Mouse (Mus musculus): ENCODE data around the gene Klc4. TPM values are rescaled to one million over a fixed set of nuclear protein-coding genes. Genes with fewer than 3 reads are reported as not detected.

Klc4 gene
- polyA plus RNA-seq, 1 experiment from 2014 or later = 20.5 TPM

DNA sequence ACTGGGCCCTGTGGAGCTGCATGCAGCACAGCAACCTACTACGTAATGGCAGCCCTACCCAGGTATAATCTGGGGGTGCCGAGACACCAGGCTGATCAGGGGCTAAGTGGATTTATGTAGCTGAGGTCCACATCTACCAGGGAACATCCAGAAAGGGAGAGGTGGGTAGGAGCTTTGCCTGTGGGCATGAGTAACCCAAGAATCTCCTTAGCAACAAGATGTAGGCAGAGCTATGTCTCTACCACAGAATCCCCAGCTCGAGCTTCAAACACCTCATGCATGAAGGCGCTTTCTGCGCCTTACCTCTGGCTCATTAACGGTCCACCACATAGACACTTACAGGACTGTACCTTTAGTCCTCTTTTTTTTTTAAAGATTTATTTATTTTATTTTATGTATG lies 50.5 kb downstream of the Klc4 start:
- H3K36me3 ChIP-seq = peaks cover 29% of the 10 kb centered on the region; the same call in 1 of the 2 replicates
- no peaks in the 10 kb centered on the region for H3K27me3 ChIP-seq
- H3K27ac ChIP-seq = peak overlapping the region; percentile 54
- no peak overlapping the region for H3K9ac ChIP-seq
- ATAC-seq (ENCODE audit: insufficient number of reproducible peaks, low FRiP score, low TSS enrichment, low read depth) = no peak
- H3K4me3 ChIP-seq = no peak overlapping the region
- H3K4me1 ChIP-seq = peaks cover 29% of the 10 kb centered on the region
- H3K4me2 ChIP-seq = no peak overlapping the region
- 64% methylated on average over 6 of the region's 6 CpGs for WGBS
- H3K9me3 ChIP-seq = no peaks in the 10 kb centered on the region

DNA sequence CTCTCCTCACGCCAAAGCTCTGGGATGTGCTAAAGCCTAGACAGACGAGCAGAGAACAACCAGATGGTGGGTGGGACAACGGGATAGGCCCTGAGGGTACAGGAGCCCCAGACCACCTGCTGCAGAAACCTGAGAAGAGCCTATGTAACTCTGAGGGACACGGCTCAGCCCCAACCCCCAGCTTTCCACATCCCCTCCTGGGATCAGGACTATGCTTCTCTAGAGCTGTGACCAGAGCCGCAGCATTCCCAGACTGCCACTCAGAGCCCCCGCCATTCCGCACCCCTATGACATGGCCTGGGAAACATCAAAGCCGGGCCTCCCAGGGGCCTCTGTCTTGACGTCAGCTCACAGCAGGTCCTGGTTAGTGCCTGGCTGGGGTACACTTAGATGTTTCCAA lies 51.2 kb downstream of the Klc4 start:
- WGBS = 13% methylated on average over 9 of the region's 9 CpGs
- H3K27me3 ChIP-seq = no peaks in the 10 kb centered on the region
- H3K36me3 ChIP-seq = peaks cover 36% of the 10 kb centered on the region
- ATAC-seq (ENCODE audit: insufficient number of reproducible peaks, low FRiP score, low TSS enrichment, low read depth) = peak; percentile 40; the same call in 1 of the 2 replicates
- H3K9me3 ChIP-seq = no peaks in the 10 kb centered on the region
- no peak overlapping the region for H3K9ac ChIP-seq
- no peak overlapping the region for H3K4me3 ChIP-seq
- peak overlapping the region; percentile 54 for H3K27ac ChIP-seq
- peak overlapping the region; percentile 10; the same call in 1 of the 2 replicates for H3K4me2 ChIP-seq
- peaks cover 29% of the 10 kb centered on the region for H3K4me1 ChIP-seq

DNA sequence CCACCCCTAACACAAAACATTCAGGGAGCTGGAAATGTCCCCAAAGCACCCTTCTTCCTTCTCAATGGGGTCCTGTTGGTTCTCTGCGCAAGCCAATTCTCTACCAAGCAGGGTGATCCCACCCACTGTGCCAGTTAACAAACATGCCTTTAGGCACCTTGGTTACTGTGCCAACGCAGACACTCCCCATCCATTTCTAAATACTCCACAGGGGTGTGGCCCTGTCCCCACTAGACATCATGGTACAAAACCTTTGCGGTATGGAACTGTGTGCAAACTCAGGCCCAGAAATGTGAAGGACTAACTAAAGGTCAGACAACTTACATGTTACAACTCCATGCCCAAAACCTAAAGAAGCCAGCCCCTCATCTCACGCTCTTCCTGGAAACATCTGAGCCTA lies 52.7 kb downstream of the Klc4 start:
- no peaks in the 10 kb centered on the region for H3K9me3 ChIP-seq
- no peak overlapping the region for H3K9ac ChIP-seq
- ATAC-seq (ENCODE audit: insufficient number of reproducible peaks, low FRiP score, low TSS enrichment, low read depth) = no peak
- no peak overlapping the region for H3K4me3 ChIP-seq
- no peak overlapping the region for H3K27ac ChIP-seq
- H3K4me2 ChIP-seq = no peak overlapping the region
- peaks cover 47% of the 10 kb centered on the region for H3K36me3 ChIP-seq
- 77% methylated on average over 4 of the region's 4 CpGs for WGBS
- H3K27me3 ChIP-seq = no peaks in the 10 kb centered on the region
- peaks cover 29% of the 10 kb centered on the region for H3K4me1 ChIP-seq

DNA sequence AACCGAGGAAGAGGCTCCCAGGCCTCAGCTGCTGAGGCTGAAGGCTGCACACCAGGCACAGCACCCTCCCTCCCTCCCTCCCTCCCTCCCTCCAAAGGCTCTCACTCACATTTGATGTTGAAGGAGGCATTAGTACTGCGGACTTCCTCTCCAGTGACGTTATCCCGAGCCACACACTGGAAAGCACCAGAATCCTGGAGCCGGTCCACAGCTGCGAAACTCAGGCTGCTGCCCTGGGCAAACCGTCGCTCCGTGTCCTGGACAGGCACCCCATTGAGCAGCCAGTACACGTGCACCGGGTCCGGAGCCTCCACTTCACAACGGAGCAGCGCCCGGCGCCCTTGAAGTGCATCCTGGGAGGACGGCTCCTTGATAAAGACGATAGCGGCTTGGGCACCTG lies 54.4 kb downstream of the Klc4 start:
- Histone ChIP-seq H3K36me3 (peaks cover 52% of the 10 kb centered on the region), H3K9me3 (no peaks in the 10 kb centered on the region), H3K9ac (no peak overlapping the region), H3K4me1 (peaks cover 29% of the 10 kb centered on the region), H3K4me3 (no peak overlapping the region), H3K27me3 (no peaks in the 10 kb centered on the region), H3K4me2 (no peak overlapping the region), H3K27ac (no peak overlapping the region)
- ATAC-seq (ENCODE audit: insufficient number of reproducible peaks, low FRiP score, low TSS enrichment, low read depth) = no peak
- 83% methylated on average over 19 of the region's 19 CpGs for WGBS

DNA sequence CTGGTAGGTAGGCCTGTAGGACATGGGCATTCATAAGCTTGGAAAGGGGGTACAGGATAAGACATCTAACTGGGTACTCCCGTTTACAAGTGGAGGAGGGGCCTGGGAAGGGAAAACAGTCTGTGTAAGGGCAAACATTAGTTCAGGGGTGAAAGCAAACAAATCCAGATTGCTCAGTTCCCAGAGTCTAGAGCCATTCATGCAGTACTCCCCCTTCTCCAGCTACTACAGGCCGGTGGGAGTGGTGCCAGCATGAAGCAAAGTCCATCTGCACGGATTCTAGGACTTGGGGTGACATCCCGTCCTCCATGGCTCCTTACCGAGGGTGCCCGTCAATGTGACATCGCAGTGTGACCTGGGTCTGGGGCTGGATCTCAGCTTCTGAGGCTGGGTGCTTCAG lies 55.4 kb downstream of the Klc4 start:
- H3K27me3 ChIP-seq = no peaks in the 10 kb centered on the region
- ATAC-seq (ENCODE audit: insufficient number of reproducible peaks, low FRiP score, low TSS enrichment, low read depth) = no peak
- H3K4me3 ChIP-seq = no peak overlapping the region
- peaks cover 61% of the 10 kb centered on the region for H3K36me3 ChIP-seq
- H3K9me3 ChIP-seq = no peaks in the 10 kb centered on the region
- H3K4me1 ChIP-seq = peaks cover 26% of the 10 kb centered on the region
- H3K27ac ChIP-seq = no peak overlapping the region
- no peak overlapping the region for H3K4me2 ChIP-seq
- no peak overlapping the region for H3K9ac ChIP-seq
- WGBS = 93% methylated on average over 7 of the region's 7 CpGs

DNA sequence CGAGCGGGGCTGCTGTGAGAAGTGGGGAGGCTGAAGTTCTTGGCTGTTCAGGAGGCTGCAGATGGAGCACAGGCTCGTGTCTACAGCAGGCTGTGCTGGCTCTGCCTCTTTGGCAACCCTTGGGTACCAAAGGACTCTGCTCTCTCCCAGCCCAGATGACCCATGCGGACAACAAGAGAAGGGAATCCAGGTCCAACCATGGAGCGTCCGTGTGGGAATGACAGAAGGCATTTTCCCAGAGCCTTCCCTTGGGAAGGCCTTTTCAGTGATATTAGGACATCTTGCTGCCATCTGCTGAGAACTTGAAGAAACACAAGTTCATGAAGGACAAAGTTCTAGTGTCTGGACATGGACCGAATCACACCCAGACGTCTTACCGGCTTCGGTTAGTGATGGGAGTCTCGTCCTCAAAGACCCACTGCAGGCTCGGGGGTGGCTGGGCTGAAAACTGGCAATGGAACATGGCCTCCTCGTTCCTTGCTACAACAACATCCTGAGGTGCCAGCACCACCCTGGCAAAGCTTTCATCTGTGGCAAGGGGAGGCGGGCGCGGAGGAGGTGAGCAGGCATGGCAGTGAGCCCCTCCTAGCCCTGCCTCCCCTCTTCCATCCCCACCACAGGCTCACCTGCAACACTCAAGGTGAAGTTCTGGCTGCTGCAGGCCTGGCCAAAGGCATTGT lies 56.0 kb downstream of the Klc4 start:
- no peak for ATAC-seq (ENCODE audit: insufficient number of reproducible peaks, low FRiP score, low TSS enrichment, low read depth)
- no peak overlapping the region for H3K27ac ChIP-seq
- 87% methylated on average over 16 of the region's 16 CpGs for WGBS

DNA sequence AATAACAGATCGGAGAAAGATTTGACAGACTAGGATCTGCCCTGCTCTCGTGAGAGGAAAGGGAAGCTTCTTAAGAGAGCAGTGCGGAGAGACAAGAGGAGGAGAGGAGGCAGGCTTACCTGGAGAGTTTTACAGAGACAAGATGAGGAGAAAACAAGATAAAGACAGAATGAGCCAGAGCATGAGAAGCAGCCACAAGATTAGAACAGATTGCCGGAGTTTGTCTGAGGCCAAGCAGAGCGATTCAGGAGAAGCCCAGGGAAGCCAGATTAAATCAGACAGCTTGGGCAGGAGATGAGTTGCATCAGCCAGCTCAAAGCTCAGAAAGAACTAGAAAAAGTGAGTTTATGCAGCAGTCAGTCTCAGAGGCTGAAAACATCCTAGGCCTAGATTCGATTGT lies 56.9 kb downstream of the Klc4 start:
- Histone ChIP-seq H3K4me3 (no peak overlapping the region), H3K4me1 (peaks cover 15% of the 10 kb centered on the region), H3K9ac (no peak overlapping the region), H3K9me3 (no peaks in the 10 kb centered on the region), H3K36me3 (peaks cover 71% of the 10 kb centered on the region), H3K27me3 (no peaks in the 10 kb centered on the region), H3K27ac (no peak overlapping the region), H3K4me2 (no peak overlapping the region)
- ATAC-seq (ENCODE audit: insufficient number of reproducible peaks, low FRiP score, low TSS enrichment, low read depth) = no peak
- 95% methylated on average over 6 of the region's 6 CpGs for WGBS

More for the DNA sequence above, 56.0 kb downstream of the Klc4 start:
- H3K4me3 ChIP-seq = no peak overlapping the region
- H3K4me2 ChIP-seq = no peak overlapping the region
- H3K36me3 ChIP-seq = peaks cover 68% of the 10 kb centered on the region
- no peaks in the 10 kb centered on the region for H3K9me3 ChIP-seq
- no peak overlapping the region for H3K9ac ChIP-seq
- H3K4me1 ChIP-seq = peaks cover 20% of the 10 kb centered on the region
- H3K27me3 ChIP-seq = no peaks in the 10 kb centered on the region

DNA sequence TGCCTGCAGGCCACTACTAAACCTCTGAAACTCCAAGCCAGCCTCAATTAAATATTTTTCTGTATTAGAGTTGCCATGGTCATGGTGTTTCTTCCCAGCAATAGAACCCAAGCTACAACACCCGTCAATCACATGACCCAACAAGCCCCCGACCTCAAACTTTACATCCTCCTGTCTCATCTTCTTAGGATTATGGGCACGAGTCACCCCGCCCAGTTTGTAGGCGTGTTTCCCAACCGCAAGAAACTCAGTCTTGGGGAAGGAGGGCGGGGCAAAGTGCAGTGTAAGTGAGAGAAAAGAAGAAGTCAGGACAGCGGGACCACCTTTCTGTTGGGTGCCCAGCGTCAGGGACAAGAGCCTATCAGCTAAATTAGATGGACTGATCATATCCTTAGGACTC lies 57.6 kb downstream of the Klc4 start:
- WGBS = 80% methylated on average over 9 of the region's 9 CpGs
- Histone ChIP-seq H3K9ac (no peak overlapping the region), H3K4me2 (no peak overlapping the region), H3K9me3 (no peaks in the 10 kb centered on the region), H3K36me3 (peaks cover 71% of the 10 kb centered on the region), H3K27me3 (no peaks in the 10 kb centered on the region), H3K4me1 (peaks cover 10% of the 10 kb centered on the region), H3K27ac (no peak overlapping the region), H3K4me3 (no peak overlapping the region)
- ATAC-seq (ENCODE audit: insufficient number of reproducible peaks, low FRiP score, low TSS enrichment, low read depth) = no peak

DNA sequence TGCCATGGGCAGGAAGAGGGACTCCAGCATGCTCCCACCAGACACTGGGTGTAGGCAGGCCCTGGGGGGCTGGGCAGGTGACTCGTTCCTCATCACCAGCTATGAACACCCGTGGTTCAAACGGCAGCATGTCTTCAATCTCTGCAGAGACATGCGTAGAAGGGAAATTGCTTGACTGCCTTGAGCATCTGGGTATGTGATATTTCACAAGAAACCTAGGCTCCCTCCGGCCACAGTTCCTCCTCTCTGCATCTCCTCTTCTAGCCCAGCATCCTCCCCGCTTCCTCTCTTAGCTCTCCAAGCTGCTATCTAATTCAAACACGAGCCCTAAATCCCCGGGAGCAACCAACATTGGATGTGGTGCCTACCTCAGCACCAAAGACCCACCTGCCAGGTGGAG lies 59.5 kb downstream of the Klc4 start:
- 87% methylated on average over 8 of the region's 8 CpGs for WGBS
- Histone ChIP-seq H3K9ac (no peak overlapping the region), H3K4me2 (no peak overlapping the region), H3K27me3 (no peaks in the 10 kb centered on the region), H3K4me3 (no peak overlapping the region), H3K9me3 (no peaks in the 10 kb centered on the region), H3K4me1 (no peaks in the 10 kb centered on the region), H3K36me3 (peaks cover 83% of the 10 kb centered on the region), H3K27ac (no peak overlapping the region)
- ATAC-seq (ENCODE audit: insufficient number of reproducible peaks, low FRiP score, low TSS enrichment, low read depth) = no peak

Other genes with a start within 250 kb of the Klc4 start
- 1.8 and 2.0 TPM in 2 replicates for gene Crip3, start 217.1 kb downstream of the Klc4 start, polyA plus RNA-seq (2015; fragmentation: Nextera tagmentation; extraction: Ambion mirVana)
- gene Slc22a7, start 207.6 kb downstream of the Klc4 start, polyA plus RNA-seq (2015; fragmentation: Nextera tagmentation; extraction: Ambion mirVana) = not detected in 2 replicates
- gene Ttbk1, start 158.3 kb downstream of the Klc4 start, polyA plus RNA-seq (2015; fragmentation: Nextera tagmentation; extraction: Ambion mirVana) = 0.02 and 0.06 TPM in 2 replicates
- gene Dnph1, start 149.3 kb downstream of the Klc4 start, polyA plus RNA-seq (2015; fragmentation: Nextera tagmentation; extraction: Ambion mirVana) = 29.3 and 33.8 TPM in 2 replicates
- gene Cul9, start 99.6 kb downstream of the Klc4 start, polyA plus RNA-seq (2015; fragmentation: Nextera tagmentation; extraction: Ambion mirVana) = 5.2 and 7.5 TPM in 2 replicates
- 6.4 and 7.1 TPM in 2 replicates for gene Srf, start 89.8 kb downstream of the Klc4 start, polyA plus RNA-seq (2015; fragmentation: Nextera tagmentation; extraction: Ambion mirVana)
- gene Ptk7, start 16.5 kb downstream of the Klc4 start, polyA plus RNA-seq (2015; fragmentation: Nextera tagmentation; extraction: Ambion mirVana) = 122 and 123 TPM in 2 replicates
- gene Mrpl2, start 207 bp upstream of the Klc4 start, polyA plus RNA-seq (2015; fragmentation: Nextera tagmentation; extraction: Ambion mirVana) = 88.4 and 91.3 TPM in 2 replicates
- gene Cul7, start 4.3 kb upstream of the Klc4 start, polyA plus RNA-seq (2015; fragmentation: Nextera tagmentation; extraction: Ambion mirVana) = 53.4 and 63.3 TPM in 2 replicates
- gene Rrp36, start 28.3 kb upstream of the Klc4 start, polyA plus RNA-seq (2015; fragmentation: Nextera tagmentation; extraction: Ambion mirVana) = 64.6 and 66.9 TPM in 2 replicates
- gene Mea1, start 32.8 kb upstream of the Klc4 start, polyA plus RNA-seq (2015; fragmentation: Nextera tagmentation; extraction: Ambion mirVana) = 141 and 146 TPM in 2 replicates
- 132 and 156 TPM in 2 replicates for gene Klhdc3, start 34.9 kb upstream of the Klc4 start, polyA plus RNA-seq (2015; fragmentation: Nextera tagmentation; extraction: Ambion mirVana)
- 82.6 and 86.7 TPM in 2 replicates for gene Ppp2r5d, start 59.1 kb upstream of the Klc4 start, polyA plus RNA-seq (2015; fragmentation: Nextera tagmentation; extraction: Ambion mirVana)
- gene Pex6, start 65.4 kb upstream of the Klc4 start, polyA plus RNA-seq (2015; fragmentation: Nextera tagmentation; extraction: Ambion mirVana) = 22.4 and 29.4 TPM in 2 replicates
- gene Gnmt, start 83.1 kb upstream of the Klc4 start, polyA plus RNA-seq (2015; fragmentation: Nextera tagmentation; extraction: Ambion mirVana) = 1.5 and 2.5 TPM in 2 replicates
- 78.0 and 83.6 TPM in 2 replicates for gene Cnpy3, start 106.2 kb upstream of the Klc4 start, polyA plus RNA-seq (2015; fragmentation: Nextera tagmentation; extraction: Ambion mirVana)
- 0.17 and 0.33 TPM in 2 replicates for gene Ptcra, start 117.7 kb upstream of the Klc4 start, polyA plus RNA-seq (2015; fragmentation: Nextera tagmentation; extraction: Ambion mirVana)
- 78.8 and 86.0 TPM in 2 replicates for gene 2310039H08Rik, start 126.6 kb upstream of the Klc4 start, polyA plus RNA-seq (2015; fragmentation: Nextera tagmentation; extraction: Ambion mirVana)
- 151 and 154 TPM in 2 replicates for gene Rpl7l1, start 136.7 kb upstream of the Klc4 start, polyA plus RNA-seq (2015; fragmentation: Nextera tagmentation; extraction: Ambion mirVana)
- gene Bicral, start 212.5 kb upstream of the Klc4 start, polyA plus RNA-seq (2015; fragmentation: Nextera tagmentation; extraction: Ambion mirVana) = 3.8 and 4.7 TPM in 2 replicates
- gene Tbcc, start 244.7 kb upstream of the Klc4 start, polyA plus RNA-seq (2015; fragmentation: Nextera tagmentation; extraction: Ambion mirVana) = 51.2 and 54.1 TPM in 2 replicates